Mouse (Mus musculus): ENCODE measurements at regions not wholly inside any gene's neighbourhood (a gene's known extent, or its start where the extent isn't known, plus 50 kb on each side); places are given as distances from the start of the nearest gene placed in this dataset.

GRCm38 (mm10) chr8:87417466-87417865 is 54.9 kb downstream of the Cbln1 start:
- DNase-seq (ENCODE audit: low spot score): no peak

DNA sequence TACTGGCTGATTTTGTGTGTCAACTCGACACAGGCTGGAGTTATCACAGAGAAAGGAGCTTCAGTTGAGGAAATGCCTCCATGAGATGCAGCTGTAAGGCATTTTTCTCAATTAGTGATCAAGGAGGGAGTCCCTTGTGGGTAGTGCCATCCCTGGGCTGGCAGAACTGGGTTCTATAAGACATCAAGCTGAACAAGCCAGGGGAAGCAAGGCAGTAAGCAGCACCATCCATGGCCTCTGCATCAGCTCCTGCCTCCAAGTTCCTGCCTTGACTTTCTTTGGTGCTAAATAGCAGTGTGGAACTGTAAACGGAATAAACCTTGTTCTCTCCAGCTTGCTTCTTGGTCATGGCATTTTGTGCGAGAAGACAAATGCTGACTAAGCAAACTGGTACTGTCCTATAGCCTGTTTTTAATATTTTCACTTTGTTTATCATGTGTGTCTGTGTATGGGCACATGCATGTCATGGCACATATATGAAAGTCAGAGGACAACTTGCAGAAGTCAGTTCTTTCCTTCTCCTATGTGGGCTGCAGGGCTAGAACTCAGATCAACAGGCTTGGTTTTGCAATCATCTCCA is 57.3 kb downstream of the Cbln1 start:
- no peak for DNase-seq (ENCODE audit: low spot score)

GRCm38 (mm10) chr8:87389016-87389415 is 83.4 kb downstream of the Cbln1 start:
- no peak for DNase-seq (ENCODE audit: low spot score)

DNA sequence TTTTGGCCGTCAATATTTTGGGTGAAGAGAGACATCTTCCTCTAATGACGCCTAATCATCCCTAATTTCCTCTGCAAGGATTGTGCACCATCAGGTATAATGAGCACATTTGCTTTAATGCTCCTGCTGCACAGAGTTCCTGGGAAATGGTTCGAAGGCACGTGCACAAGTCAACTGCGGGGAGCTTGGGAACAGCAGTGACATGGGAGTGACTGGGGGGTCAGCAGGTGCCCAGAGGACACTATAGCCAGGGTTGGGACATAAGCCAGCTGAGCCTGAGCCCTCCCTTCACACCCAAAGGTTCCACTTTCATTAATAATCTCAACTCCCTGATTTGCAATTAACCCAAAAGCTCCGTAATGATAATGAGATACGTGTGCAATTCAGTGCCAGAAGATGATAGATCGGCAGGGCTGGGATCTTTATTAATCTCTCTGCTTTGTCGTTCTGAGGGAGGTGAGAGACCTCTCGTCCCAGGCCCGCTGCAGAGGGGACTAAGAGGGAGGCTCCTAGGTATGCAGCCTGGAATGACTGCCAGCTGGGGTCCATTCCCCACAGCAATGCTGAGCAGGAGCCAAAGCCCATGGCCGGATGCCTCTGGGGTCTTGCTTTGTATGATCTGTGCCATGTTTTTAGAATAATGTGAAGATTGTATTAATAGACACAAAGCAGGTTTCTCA is 88.7 kb downstream of the Cbln1 start:
- no peak for DNase-seq (ENCODE audit: low spot score)

DNA sequence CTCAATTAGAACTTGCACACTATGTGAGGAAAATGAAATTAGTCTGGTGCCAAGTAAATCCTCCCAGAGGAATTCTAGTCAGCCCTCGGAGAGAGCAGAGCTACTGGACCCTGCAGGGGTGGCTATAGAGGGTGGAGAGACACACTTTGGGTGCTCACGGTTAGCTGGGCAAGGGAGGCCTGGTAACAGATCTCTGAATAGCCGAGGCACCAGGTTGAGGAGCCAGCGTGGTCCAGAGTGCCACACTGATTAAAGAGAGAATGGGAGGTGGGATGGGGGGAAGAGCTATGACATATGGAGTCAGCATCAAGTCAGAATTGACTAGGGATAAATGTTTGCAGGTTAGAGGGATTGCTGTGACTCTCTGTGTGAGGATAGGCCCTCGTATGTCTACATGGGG is 90.1 kb downstream of the Cbln1 start:
- DNase-seq (ENCODE audit: low spot score): no peak

- no peak for DNase-seq (ENCODE audit: low spot score)
Measured at GRCm38 (mm10) chr8:87380791-87381190, 91.6 kb downstream of the Cbln1 start.

GRCm38 (mm10) chr8:87379296-87379695 is 93.1 kb downstream of the Cbln1 start:
- DNase-seq (ENCODE audit: low spot score): no peak

GRCm38 (mm10) chr8:87374044-87374443 is 98.4 kb downstream of the Cbln1 start:
- no peak for DNase-seq (ENCODE audit: low spot score)

DNA sequence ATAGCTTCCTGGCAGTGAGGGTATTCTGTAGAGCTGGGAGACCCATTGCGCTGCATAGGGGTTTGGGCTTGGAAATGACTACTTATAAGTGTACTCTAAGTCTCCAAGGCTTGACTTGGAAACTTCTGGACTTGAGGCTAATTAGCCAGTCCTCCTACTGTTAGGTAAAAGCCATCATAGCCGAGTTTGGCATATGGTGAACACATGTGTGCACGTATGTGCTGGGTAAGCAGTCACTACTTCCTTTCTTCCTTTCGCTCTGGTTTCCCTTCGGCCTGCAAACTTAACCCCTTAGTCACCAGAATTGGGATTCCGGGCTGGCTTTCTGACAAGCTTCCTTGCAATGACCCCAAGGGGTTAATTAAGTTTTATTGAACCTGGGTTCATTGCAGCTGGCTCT is 98.9 kb downstream of the Cbln1 start:
- DNase-seq (ENCODE audit: low spot score): peak; percentile 7

DNA sequence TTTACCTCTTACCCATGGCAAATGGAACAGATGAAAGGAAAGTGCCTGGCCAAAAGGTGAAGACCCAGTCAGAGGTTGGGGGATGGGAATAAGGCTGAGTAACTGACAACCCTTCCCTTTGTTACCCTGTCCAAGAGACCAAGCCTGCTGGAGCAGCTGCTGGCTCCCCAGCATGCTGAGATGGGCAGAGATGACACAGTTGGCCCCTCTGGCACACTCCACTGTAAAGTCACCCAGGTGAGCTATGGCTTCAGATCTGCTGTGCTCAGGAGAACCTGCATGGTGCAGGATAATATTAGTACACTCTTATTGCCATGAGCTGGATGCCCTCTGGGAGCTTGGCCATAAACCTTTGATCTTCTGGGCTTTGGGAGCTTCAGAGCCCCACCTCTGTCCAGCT is 100.3 kb downstream of the Cbln1 start:
- no peak for DNase-seq (ENCODE audit: low spot score)

GRCm38 (mm10) chr8:87370194-87370593 is 102.2 kb downstream of the Cbln1 start:
- no peak for DNase-seq (ENCODE audit: low spot score)

DNA sequence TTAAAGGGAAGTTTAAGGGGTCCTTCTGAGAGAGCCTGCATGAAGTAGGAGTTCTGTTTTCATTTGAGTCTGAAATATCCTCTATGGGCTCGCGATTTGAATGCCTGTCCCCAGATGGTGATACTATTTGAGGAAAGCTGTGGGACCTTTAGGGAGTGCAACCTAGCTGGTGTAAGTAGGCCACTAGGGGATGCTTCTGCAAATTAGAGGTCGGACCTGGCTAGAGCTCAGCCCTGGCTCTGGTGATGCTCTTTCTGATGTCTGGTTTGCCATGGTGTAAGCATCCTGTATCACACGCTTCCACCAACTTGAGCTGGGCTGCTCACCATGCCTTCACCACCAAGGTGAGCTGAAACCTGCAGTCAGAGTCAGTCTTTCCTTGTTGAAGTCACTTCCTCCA is 121.9 kb downstream of the Cbln1 start:
- DNase-seq (ENCODE audit: low spot score): no peak

- DNase-seq (ENCODE audit: low spot score): no peak
Measured at GRCm38 (mm10) chr8:87349781-87350181, 122.6 kb downstream of the Cbln1 start.

DNA sequence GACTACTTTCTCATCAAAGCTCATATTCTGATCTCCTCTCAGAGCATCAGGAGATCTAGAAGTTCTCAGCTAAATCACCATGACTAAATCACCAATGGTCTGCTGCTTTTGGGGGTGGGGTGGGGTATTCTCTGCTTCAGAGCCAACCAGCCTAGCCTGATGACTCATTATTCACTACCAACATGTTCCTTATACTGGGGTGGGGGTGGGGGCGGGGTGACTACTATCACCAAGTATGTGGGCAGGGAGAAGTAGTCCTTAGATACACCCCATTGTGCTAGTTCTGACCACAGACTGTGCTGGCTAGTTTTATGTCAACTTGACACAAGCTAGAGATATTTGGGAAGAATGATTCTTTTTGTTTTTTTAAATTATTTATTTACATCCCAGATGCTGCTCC is 143.0 kb downstream of the Cbln1 start:
- DNase-seq (ENCODE audit: low spot score): no peak

GRCm38 (mm10) chr8:87314570-87314969 is 157.8 kb downstream of the Cbln1 start:
- DNase-seq (ENCODE audit: low spot score): no peak

GRCm38 (mm10) chr8:87311282-87311681 is 161.1 kb downstream of the Cbln1 start:
- no peak for DNase-seq (ENCODE audit: low spot score)

DNA sequence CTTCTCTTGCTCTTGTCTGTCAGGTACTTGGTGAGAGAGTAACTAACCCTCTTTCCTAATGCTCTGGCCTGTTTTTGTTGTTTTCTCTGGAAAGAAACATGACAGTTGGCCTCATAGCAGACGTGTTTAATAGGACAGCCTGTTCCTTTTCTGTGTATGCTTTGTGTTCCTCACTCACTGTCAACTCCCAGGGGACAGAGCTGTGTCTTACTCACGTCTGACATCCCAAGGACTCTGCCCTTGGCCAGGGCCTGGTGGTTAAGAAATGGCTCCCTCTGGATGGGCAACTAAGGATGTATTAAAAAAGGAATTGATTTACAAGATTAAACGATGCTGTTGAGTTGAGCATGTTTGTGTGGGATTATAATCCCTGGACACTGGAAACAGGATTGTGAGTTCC is 164.1 kb downstream of the Cbln1 start:
- no peak for DNase-seq (ENCODE audit: low spot score)

GRCm38 (mm10) chr8:87305001-87305400 is 167.4 kb downstream of the Cbln1 start:
- DNase-seq (ENCODE audit: low spot score): no peak

DNA sequence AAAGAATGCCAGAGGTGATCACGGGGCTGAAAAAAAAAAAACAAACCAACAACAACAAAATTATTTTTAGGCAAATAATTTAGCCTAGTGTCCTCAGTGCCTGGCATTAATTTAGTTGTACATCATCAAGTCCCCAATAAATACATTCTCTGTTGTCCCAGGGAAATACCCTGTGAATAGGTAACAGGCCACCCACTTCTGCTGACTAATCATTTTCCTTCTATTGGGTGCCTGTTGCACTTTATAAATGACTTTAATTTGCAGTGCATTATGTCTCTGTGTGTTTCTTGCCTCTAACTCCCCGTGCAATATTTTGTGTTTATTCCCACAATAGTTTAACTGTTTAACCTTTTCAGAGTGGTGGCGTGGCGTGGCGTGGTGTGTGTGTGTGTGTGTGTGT is 168.9 kb downstream of the Cbln1 start:
- DNase-seq (ENCODE audit: low spot score): no peak

GRCm38 (mm10) chr8:87297761-87298160 is 174.6 kb downstream of the Cbln1 start:
- DNase-seq (ENCODE audit: low spot score): no peak

- no peak for DNase-seq (ENCODE audit: low spot score)
Measured at GRCm38 (mm10) chr8:87297331-87297730, 175.1 kb downstream of the Cbln1 start.

DNA sequence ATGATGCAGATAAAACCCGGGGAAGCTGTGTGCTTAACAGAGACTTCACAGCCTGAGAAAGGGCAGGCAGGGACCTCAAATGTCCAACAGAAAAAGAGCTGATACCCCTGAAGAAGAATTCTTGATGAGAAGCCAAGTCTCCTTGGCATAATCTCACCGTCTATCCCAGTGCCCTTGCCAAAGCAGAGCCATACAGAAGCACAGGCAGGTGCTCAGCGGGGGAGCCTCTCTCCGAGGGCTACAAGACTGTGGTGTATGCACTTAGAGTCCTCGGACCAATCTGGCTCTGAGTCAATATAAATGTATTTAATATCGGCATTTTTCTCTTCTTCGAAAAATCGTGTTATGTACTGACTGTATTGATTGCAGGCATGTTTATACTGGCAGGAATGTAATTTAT is 186.3 kb downstream of the Cbln1 start:
- no peak for DNase-seq (ENCODE audit: low spot score)

DNA sequence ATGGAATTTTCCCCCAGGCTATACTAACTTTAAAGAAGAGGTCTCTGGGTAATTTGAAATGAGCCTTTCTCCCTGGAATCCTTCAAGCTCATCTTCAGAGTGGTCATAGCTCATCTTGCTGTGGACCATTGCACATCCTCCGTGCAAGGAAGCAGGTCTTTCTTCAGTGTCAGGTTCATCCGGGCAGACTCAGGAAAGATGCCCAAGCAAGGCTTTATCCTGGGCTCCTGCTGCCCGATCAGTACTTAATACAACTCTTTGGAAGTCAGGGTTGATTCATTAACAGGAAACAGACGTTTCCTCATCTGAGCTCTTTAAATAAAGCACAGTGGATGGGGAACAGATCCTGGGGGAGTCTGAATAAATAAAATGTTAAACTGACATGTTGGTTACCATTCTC is 188.1 kb downstream of the Cbln1 start:
- DNase-seq (ENCODE audit: low spot score): no peak

DNA sequence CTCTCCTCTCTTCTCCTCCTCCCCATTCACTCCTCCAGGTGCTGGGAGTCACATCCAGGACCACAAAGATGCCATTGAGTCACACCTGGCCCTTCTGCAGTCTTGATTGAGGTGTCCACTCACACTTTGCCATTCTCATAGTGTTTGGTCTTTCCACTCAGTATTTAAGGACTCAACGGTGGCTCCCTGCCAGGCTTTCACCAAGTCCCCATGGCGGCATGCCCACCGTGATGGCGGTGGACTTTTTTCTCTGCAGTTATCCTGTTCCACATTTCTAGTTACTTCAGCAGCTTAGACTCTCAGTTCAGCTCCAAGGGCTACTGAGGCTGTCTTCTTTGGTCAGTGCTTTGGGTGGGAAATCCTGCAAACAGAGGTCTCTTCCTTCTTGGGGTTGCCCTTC is 189.9 kb downstream of the Cbln1 start:
- no peak for DNase-seq (ENCODE audit: low spot score)

Data from yolk sac, embryonic 10.5 days (tissue).